Mouse (Mus musculus) frontal cortex, postnatal 25 days (tissue): ENCODE results near the gene Dnal4.
"Not testable (repeated sequence)": the region's sequence is repeated elsewhere in the genome, so short reads cannot be mapped to it uniquely, and the experiment has no call there.

ENCODE experiments used
- DNase-seq, 2 experiments: peaks; one replicate each; pipeline ENCODE4 v3.0.0; 2022; ENCODE audit warnings: low spot score in 2 of 2

Dnal4 gene

DNA sequence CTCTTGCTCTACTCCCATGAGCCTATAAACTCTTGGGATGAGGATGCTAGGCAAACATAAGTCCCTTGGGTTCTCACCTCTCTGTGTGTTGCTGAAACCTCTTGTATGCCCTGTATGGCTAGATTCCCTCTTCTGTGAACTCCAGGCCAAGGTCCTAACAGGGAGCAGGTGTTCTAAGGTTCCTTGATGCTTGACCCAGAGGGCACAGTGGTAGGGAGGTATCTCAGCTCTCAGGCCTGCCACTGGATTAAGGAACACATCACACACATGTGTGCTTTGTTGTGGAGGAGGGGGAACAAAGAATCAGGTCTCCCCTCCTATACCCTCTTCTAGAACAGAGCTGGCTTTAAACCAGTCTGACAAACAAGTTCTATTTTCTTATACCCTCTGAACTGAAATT is at the start of gene Dnal4:
Gene Dnal4, minus strand, starts transcription at position 101 of the 400 bp plus-strand sequence.
- DNase-seq: no peak

DNA sequence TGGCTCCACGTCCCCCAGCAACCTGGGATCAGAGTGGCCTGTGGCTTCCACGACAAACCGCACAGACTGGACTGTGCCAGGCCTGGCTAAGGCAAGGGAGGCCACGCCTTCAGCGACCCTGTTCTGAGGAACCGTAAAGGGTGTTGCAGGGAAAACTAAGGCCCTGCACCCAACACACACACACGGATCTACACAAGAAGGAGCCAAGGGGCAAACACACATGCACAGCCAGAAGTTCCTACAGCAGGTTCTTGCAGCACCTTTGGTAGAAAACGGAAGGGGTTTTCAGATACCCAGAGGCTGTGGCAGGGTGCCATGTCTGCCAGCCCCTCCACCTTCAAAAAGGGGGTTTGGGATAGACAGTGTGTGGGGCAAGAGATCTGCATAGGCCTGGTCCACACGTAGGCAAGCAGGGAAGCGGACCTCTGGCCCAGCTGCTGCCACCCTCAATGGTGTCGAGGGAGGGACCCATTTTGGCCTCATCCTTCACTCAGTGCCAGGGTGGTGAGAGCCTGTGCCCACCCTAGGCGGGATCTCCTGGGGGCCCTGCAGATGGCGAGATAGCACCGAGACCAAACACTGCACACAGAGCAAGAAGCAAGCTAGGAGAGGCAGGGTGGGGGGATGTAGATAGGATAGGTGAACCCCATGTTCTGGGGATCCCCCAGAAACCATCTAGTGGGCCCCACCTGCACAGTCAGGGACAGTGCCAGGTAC is 49.6 kb upstream of the Dnal4 start:
- DNase-seq: no peak

DNA sequence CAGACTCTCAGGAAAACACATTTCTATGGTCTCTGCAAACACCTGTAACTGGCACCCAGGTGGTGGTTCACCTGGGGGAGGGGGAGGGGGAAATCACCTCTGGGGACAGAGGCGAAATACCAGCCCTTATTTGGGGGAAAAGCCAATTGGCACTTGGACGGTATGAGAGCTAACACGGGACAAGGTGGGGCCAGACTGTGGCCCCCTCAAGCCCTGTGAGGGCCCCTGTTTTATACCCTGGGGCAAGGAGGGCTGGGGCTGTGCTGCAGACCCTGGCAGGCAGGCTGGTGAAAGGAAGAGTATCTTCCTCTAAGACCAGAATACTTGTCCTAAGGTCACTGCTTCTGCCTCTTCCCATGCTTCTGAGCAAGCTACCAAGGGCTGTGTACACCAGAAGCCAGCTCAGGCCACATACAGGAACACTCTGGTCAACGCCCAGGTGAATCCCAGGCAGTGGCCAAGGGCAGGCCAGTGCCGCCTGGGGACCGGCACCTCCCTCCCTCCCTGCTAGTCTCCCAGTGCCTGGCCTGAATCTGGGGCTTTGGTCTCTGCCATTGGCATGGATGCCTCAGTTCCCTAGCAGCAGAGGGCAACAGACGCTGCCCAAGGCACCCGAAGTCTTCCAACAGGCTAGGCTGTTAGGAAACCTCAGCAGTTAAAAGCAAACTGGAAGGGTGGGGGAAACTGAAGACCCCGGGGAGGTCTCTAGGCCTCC is 48.7 kb upstream of the Dnal4 start:
- no peak for DNase-seq

DNA sequence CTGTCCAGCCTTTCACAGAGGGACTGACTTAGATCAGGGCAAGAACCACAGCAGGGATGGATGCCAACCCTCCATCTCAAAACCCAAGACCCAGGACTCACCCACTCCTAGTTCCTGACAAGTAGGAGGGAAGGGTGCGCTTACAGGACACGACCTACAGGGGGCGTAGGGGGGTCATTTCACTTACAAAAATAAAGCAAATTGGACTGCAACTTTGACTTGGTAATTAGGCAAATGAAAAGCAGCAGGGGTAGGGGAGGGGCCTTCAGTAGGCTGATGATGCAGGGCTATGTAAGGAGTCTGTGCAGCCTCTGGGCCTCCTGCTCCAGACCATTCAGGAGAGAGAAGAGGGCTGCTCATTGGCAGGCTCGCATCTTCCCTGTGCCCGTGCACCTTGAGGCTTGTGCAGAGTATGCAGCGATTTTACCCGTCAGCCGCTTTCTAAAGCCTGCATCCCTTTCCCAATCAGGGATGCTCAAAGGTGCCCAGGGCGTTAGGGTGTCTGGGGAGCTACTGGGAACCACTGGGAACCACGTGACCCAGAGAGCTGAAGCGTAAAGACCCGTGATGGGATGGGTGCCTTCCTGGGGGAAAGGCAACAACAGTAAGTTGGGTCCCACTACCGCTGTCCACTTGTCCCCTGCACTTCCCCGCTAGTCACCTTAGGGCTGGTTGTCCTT is 47.6 kb upstream of the Dnal4 start:
- DNase-seq: no peak

DNA sequence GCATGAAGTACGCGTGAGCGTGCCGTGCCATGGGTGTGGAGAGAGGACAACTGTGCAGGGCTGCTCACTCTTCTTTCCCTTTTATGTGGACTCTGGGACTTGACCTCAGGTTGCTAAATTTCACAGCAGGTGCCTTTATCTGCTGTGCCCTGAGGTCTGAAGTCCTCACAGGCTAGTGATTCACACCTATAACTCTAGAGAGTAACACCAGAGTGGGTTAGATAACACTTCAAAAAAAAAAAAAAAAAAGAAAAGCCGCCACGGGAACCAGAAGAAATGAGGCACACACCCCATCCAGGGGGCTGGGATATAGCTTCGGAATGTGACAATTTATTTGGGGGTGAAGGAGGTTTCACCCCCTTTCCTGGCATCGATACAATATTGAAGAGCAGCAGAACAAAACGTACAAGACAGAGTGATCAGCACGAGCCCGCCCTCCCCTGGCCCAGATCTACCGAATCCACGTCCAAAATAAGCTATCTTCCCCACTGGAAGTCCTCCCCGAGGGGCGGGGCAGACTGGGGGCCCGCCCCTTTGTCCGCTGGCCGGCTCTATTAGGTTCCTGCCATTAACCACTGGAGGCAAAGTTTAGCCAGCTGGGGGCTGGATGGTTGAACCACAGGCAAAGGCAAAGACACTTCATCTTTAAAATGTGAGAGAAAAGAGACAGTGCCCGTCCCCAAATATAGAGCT is 46.1 kb upstream of the Dnal4 start:
- DNase-seq: no peak

DNA sequence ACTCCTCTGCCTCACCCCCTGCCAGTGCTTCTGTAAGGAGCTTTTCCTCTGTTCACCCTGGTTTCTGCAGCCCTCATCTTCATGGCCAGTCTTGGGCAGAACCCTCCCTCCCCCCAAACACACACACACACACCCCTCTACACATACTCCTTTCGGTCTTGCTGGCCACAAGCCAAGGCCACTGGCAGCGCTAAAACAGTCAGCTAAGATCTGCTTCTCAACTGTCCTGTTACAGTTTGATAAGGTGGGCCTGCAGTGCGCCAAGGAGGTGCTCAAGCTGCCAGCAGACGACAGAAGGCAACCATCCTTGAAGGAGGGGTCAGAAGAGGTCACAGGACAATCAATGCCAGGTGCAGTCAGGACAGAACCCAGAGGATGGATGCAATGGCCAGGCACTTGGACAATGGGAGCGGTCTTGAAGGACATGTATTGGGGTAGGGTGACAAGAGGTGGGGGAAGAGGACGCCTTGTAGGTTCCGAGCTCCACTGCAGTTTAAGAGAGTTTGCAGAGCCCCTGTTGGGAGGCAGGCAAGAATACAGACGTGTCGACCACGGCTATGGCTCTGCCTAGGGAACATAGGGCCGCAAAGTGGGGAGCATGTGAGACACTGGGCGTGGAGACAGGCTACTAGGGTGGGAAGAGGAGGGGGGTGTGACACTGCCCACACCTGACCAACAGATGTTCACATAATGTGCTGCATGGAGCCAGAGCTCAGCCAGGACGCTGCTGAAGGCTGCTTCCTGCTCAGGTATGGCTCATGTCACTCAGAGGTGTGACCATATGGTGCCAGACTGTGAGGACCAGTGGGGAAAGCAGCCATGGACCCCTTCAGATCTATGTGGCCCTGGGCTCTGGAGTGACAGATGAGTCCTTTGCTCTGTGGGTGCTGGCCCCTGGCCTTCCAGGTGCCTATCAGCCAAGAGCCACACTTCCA is 44.9 kb upstream of the Dnal4 start:
- no peak for DNase-seq

DNA sequence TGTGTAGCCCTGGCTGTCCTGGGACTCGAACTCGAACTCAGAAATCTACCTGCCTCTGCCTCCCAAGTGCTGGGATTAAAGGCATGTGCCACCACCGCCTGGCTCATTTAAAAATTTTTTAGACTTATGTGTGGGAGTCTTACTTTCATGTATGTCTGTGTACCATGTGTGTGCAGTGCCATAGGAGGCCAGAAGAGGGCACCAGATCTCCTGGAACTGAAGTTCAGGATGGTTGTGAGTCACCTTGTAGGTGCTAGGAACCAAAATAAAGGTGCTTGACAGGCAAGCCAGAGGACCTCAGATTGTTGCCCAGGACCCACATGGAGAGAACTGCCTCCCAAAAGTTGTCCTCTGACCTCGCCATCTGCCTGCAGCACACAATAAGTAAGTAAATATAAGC is 40.7 kb upstream of the Dnal4 start:
- no peak for DNase-seq

DNA sequence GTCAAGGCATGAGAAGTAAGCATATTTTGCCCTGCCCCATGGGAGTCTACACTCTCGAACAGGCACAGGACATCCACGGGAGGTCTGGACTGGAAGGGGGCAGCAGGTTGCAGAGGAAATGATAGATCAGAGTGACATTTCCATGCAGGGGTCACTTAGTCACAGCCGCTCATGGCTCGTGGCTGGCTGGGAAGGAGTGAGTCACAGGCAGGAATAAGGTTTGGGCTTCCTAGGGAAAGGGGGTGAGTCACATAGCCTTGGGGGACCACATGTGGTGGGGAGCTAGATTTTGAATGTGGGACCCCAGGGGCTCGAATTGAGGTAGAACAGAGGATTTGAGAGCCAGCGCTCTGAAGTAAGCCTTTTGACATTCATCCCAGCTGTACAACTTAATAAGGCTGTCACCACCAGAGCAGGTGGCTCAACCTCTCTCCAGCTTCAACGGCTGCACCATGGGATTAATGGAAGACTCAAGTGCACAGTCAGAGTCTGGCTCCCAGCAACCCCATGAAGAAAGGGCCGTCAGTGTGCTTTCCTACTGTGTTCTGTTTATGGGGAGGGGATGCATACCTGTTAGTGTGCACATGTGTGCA is 36.1 kb upstream of the Dnal4 start:
- DNase-seq: no peak

DNA sequence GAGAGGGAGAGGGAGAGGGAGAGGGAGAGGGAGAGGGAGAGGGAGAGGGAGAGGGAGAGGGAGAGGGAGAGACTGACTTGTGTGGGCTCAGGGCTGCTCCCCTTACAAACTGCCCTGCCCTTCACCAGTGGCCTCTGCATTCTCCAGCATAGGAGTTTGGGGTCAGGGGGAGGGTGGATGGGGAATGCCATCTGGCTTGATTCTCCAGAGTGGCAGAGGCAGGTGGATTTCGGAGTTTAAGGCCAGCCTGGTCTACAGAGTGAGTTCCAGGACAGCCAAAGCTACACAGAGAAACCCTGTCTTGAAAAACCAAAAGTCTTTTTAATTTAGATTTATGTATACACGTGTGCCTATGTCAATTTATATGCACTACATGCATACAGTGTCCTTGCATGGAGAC is 35.2 kb upstream of the Dnal4 start:
- not testable (repeated sequence) for DNase-seq

DNA sequence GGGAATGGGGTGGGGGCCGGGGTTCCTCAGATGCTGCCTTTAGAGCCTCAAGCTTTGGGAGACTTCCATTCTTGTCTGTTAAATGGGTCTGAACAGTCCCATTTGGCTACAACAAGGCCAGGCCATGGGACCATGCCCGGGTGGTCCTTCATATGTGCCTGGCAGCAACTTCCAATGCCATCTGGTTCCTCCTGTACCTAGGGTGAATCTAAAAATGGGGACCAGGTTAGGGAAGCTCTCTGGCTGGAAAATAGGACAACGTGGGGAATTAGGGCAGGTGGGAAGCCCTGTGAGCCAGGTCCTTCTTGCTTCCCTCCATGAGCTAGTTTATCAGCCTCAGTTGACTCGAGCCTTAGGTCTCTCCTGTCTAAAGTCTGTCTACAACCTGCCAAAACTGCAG is 33.3 kb upstream of the Dnal4 start:
- no peak for DNase-seq

DNA sequence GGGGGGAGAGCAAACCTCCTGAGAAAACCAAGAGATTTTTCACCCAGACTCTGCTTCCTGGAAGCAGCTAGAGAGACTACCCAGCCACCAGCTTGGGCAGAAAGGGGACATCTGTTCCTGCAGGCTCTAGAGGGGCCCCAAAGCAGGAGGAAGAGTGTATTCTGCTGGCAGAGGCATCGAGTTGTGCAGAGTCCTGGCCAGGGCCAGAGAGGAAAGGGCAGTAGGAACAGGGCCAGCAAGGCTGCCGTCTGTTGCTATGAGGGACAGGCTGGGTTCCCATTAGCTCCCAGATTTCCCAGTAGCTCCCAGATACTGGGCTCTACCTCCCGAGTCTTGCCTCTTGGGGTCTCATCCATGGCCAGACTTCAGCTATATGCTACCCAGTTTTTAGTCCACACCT is 32.4 kb upstream of the Dnal4 start:
- DNase-seq: no peak

DNA sequence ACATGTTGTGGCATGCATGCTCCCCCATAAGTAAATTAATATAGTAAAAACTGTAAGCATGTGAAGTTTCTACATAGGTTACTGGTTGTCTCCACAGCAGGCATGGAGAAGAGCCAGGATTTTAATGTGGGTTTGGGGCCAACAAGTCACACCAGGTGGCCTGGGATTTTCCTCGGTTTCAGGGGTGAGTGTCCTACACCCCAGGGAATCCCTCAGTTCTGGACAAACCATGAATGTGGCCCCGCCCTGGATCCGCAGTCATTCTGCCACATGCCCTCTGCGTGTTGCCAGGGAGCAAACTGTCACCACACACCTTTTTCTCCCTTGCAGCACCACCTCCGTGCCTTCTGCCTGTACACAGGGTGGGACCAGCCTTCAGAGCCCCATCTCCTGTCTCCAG is 31.0 kb upstream of the Dnal4 start:
- DNase-seq: no peak

DNA sequence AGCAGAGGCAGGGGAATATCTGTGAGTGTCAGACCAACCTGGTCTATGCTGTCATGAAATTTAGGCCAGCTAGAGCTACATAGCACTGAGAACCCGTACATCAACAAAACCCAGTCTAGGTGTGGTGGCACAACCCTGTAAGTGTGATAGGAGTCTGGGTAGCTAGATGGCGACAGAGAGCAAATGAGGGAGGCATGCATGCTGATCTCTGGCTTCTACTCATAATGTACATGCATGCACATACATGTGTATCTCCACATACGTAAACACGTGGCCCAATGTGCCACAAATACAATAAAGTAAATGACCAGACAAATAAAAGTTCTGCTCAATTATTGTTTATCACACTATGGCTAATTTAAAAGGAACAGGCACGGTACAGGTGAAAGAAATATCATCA is 30.5 kb upstream of the Dnal4 start:
- no peak for DNase-seq

DNA sequence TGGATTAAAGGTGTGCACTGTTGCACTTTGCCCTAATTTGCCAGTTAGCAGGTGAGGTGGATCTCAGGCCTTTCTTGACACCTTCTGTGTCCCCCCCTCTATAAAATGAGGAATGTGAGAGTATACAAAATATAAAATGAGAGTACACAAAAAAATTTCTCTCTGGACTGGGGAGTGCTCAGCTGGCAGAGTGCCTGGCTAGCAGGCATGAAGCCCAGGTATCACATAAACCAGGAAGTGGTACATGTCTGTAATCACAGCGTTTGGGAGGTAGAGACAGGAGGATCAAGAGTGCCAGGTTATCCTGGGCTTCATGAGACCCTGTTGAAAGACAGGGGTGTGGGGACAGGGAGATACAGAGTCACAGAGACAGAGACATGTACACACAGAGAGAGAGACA is 29.4 kb upstream of the Dnal4 start:
- no peak for DNase-seq

DNA sequence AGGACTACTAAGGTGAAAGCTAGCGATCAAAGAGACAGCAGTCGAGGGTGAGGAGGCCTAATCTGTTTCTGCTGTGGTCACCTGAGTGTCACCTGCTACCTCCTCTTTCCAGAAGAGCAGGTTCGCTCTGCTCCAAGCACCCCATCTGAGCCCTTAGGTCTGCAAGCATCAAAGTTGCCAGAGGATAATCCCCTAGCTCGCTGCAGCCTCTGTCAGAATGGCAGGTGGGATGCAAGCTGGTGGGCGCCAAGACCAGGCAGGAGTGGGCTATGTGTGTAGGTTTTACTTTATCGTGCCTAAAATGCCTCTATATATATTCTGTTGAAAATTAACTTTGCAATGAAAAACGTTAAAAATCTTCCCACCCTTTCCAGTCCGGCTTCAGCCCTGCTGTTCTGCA is 27.6 kb upstream of the Dnal4 start:
- DNase-seq: no peak

DNA sequence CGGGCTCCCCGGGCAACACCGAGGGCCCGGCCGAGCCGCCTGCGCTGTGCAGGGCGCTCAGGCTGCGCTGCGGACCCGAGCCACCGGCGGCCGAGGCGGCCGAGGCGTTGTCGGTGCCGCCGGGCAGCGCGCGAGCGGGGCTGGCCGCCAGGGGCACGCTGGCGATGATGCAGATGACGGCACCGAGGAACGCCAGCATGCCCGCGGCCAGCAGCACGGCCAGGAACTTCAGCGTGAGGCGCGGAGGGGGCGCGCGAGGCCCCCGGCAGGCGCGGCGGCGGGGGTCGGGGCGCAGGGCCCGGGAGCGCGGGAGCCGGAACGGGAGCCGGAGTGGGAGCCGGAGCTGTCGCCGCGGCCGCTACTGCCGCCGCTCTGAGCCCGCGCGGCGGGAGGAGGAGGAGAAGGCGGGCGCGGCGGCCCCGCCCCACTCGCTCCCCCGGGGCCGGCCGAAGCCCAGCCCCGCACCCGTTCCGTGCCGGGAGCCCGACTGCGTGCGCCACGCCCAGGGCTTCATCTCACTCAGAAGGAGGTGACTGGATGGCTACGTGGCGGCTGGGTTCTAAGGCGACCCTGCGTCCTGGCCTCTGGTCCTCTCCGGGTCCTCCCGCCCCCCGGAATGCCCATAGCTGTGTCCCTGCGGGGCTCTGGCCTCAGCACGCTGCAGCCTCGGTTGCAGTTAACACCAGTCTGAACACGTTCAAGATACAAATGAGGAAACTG is 26.9 kb upstream of the Dnal4 start, which contains the start of gene Nptxr:
Gene Nptxr, minus strand, starts transcription at position 415 of the 720 bp plus-strand sequence.
- DNase-seq: peak in 1 of 2 experiments; percentile 31

DNA sequence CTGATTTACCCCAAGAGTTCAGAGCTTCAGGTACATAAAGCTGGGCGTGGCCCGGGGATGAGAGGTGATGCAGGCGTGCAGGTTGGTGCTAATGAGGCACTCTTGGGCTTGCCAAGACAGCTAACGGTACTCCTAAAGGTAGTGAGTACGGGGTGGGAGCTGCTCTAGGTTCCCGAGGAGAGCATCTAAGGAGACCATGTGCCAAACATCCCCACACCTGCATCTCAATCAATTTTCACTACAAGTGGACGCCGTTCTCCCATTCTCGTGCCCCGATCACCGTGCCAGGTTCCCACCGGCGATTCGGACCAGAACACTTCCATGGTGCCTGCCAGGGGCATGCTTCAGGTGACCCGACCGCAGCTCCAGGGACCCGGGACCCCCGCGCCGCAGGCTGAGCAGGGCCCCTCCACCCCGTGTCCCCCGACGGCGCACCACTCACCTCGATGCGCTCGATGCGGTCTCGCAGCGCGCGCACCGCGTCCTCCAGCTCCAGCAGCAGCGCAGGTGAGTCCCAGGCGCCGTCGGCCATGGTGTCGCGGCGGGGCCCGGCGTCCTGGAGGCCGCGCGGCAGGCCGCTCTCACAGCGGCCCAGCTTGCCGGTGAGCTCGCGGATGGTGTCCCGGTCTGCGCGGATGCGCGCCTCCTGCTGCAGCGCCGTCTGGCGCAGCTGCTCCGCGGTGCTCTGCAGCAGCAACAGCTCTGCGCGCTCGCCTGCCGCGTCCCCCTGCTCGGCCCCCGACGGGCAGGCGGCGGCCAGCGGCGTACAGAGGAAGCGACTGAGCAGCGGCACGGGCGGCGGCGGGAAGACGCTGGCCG is 26.1 kb upstream of the Dnal4 start:
- no peak for DNase-seq

DNA sequence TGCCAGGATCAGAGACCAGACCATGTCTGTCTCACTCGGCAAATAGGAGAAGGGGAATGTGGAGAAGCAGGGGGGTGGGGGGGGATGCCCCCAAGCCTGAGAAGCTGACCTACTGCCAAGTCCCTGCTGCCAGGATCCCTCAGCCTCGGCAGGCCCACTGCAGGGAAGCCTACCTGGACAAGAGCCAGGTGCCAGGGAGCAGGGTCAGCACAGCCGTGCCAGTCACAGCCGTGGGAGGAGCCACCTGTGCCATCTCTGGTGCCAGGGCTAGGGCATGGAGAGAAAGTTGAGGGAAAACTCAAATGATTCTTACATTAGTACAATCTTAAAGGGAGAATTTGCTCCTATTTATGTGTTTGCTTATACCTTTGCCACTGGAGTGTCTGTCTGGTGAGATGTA is 24.7 kb upstream of the Dnal4 start:
- no peak for DNase-seq

DNA sequence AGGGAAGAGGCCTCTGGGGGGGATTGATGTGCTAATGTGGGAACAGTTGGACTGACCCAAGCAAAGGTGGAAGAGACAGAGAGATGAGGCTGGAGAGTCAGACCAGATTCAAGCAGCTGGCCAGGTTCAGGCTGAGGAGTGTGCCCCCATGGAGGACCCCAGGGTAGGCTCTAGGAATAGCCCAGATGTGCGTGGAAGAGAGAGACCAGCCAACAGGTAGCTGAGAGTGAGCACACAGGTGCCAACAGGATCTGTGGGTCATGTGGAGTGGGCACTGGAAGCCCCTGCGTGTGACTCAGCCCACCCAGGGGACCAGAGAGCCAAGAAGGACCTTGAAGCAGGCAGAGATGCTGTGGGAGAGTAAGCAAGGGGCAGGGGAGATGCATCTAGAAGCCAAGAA is 24.0 kb upstream of the Dnal4 start:
- no peak for DNase-seq
